Mouse (Mus musculus) G1E (cell line): ENCODE results near the gene Ttll12. TPM values are rescaled to one million over a fixed set of nuclear protein-coding genes. Genes with fewer than 3 reads are reported as not detected.

Experiments used
- ATAC-seq: 2 replicates; pipeline ENCODE4 v1.8.0; 2016; ENCODE audit warnings: mild to moderate bottlenecking; ENCODE audit not compliant: insufficient number of reproducible peaks, poor library complexity, low FRiP score, severe bottlenecking; ENCODE audit errors: extremely low read depth
- DNase-seq: peaks from one replicate; pipeline ENCODE4 v3.0.0; 2012; ENCODE audit warnings: low spot score
- H3K27me3 ChIP-seq: 2 replicates; pipeline ENCODE4 v1.6.1; 2012; ENCODE audit warnings: mild to moderate bottlenecking, low read length, inconsistent platforms; ENCODE audit not compliant: insufficient read depth
- H3K36me3 ChIP-seq: replicated peaks from 2 replicates; pipeline ENCODE3; 2012; ENCODE audit warnings: mild to moderate bottlenecking, inconsistent platforms
- H3K4me1 ChIP-seq: 2 replicates; pipeline ENCODE4 v1.6.1; 2012; ENCODE audit warnings: low read depth, low read length, inconsistent platforms, mixed read lengths; ENCODE audit not compliant: insufficient read depth
- H3K4me3 ChIP-seq: 2 replicates; pipeline ENCODE4 v1.5.1; 2012; ENCODE audit warnings: low read depth, mild to moderate bottlenecking, inconsistent platforms, low read length, moderate library complexity, mixed read lengths
- H3K9me3 ChIP-seq: replicated peaks from 2 replicates; pipeline ENCODE4 v1.6.1; 2012; ENCODE audit warnings: inconsistent platforms
- CTCF ChIP-seq: IDR thresholded peaks from 2 replicates; pipeline ENCODE4 v1.5.1; 2012; ENCODE audit warnings: low read depth, low read length, inconsistent platforms, mixed read lengths
- GATA1 ChIP-seq: IDR thresholded peaks from 2 replicates; pipeline ENCODE4 v1.6.1; 2012; ENCODE audit warnings: borderline replicate concordance, low read length, inconsistent platforms, mixed read lengths
- GATA2 ChIP-seq: IDR thresholded peaks from 2 replicates; pipeline ENCODE4 v1.6.1; 2012; ENCODE audit warnings: low read depth, low read length, inconsistent platforms, borderline replicate concordance
- POLR2AphosphoS5 ChIP-seq: IDR thresholded peaks from 2 replicates; pipeline ENCODE4 v1.6.1; 2012; ENCODE audit warnings: low read depth, low read length, inconsistent platforms; ENCODE audit not compliant: insufficient replicate concordance
- TAL1 ChIP-seq: conservative IDR thresholded peaks from 2 replicates; pipeline ENCODE4 v1.6.1; 2012; ENCODE audit warnings: low read depth, low read length, inconsistent platforms, mixed read lengths
- polyA plus RNA-seq: library from polyadenylated mRNA; stranded (reverse); fragments of >175 nt; gene quantifications from 2 replicates; pipeline ENCODE4 v1.2.3, GENCODE M21; 2012
- total RNA-seq, 2 experiments: library from RNA; stranded (forward) in 1 of 2; stranded (reverse) in 1 of 2; fragments of 200-1000 nt in 1 of 2; fragments of >200 nt in 1 of 2; fragmentation: Nextera tagmentation in 1 of 2; gene quantifications; 2 replicates each; pipeline ENCODE4 v1.2.3; 2014 to 2017

Gene Ttll12
- total and polyA plus RNA-seq, 3 experiments = 15.5 to 181 (median 59.4) TPM

DNA sequence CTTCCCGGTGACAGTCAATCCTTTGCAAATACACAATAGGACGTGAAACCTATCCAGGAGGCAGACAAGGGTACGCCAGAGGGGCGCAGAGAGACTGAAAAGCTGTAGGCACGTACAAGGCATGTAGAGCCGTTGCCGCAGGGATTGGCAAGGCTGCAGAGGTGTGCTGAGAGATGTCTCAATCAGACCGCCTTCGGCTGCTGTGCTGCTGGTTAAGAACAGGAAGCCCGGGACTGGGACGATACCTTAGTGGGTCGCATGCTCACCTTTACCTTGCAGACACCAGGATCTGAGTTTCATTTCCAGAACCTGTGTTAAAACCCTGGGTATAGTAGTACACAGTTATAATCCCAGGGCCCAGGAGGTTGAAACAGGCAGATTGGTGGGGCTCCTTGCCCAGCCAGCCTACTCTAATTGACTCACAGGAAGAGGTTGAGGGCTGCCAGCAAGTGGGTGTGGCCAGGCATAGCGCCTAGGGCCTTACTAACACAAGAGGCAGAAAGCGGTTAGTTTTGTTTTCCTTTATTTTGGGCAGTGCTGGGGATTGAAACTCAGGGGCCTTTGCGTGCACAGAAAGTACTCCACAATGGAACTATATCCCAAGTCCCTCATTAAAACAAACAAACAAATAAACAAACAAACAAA, 32.2 kb downstream of the Ttll12 start:
- peak; percentile 48 for DNase-seq
- peaks cover 58% of the 10 kb centered on the region for H3K4me1 ChIP-seq

DNA sequence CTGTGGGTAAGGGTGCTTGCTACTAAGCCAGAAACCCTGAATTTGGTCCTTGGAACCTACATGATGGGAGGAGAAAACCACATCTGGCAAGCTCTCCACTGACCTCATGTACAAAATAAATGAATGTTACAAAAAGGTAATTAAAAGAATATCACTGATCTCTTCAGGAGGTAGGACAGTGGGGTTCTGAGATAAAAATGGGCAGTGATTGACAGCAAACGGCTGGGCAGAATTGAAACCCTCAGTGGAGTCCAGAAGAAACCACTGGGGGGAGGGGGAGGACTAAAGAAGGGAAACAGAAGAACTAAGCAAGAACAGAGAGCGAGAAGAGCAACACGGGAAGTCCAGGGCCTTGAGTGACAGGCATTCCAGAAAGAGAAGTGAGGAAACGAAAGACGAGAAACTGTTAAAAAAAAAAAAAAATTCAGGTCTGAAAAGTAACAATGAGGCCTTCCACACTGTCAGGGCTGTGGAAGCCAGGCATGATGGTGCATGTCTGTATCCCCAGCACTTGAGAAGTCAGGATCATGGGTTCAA, 33.9 kb downstream of the Ttll12 start:
- TF ChIP-seq CTCF (no peak), TAL1 (no peak), POLR2AphosphoS5 (no peak), GATA2 (no peak)
- no peak overlapping the region for H3K4me3 ChIP-seq
- H3K4me1 ChIP-seq = peaks cover 53% of the 10 kb centered on the region
- peaks cover 3% of the 10 kb centered on the region for H3K36me3 ChIP-seq
- DNase-seq = no peak
- no peaks in the 10 kb centered on the region for H3K27me3 ChIP-seq
- no peak for ATAC-seq
- no peaks in the 10 kb centered on the region for H3K9me3 ChIP-seq

More for the DNA sequence above, 32.2 kb downstream of the Ttll12 start:
- Histone ChIP-seq H3K9me3 (no peaks in the 10 kb centered on the region), H3K4me3 (peak overlapping the region; percentile 87), H3K36me3 (peaks cover 5% of the 10 kb centered on the region), H3K27me3 (no peaks in the 10 kb centered on the region)
- no peak for TF ChIP-seq TAL1
- no peak for TF ChIP-seq GATA1
- TF ChIP-seq CTCF = no peak
- no peak for TF ChIP-seq GATA2
- TF ChIP-seq POLR2AphosphoS5 = no peak
- ATAC-seq = peak; percentile 69

DNA sequence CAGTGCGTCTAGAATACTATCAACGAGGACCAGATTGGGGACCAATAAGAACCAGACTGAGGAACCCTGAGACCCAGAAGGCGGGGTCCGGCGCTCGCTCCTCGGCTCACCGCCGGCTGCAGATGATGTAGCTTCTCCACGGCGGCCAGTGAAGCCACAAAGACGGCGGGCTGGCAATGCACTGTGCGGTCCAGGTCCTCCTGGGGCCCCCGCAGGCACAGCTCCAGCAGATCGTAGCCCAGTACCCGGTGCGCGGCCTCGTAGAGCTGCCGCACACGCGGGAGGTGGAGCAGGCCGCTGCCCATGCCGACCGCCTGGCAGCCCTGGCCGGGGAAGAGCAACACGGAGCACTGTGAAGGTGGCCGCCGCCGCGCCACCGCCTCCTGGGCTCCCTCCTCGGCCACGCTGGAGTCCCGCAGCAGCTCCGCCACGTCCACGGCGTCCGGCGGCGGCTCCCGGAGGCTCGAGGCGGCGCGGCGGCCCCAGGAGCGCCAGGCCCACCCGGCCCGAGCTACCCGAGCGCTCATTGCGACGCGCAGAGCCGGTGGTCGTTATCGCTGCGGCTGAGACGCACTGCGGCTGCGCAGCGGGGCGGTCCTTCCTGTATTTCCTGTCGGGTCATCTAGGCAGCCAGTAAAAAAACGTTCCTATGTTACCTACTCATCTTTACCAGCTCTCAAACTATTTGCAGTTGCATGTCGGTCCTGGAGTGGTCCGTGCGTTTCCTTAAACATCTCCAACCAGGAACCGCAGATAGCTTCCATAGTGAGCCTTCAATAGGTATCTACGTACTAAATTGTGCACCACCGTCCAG, 39.6 kb downstream of the Ttll12 start:
- DNase-seq = peak; percentile 86
- TF ChIP-seq CTCF (no peak), TAL1 (no peak), GATA1 (no peak), POLR2AphosphoS5 (no peak), GATA2 (no peak)
- ATAC-seq = peak; percentile 77; the same call in 1 of the 2 replicates

DNA sequence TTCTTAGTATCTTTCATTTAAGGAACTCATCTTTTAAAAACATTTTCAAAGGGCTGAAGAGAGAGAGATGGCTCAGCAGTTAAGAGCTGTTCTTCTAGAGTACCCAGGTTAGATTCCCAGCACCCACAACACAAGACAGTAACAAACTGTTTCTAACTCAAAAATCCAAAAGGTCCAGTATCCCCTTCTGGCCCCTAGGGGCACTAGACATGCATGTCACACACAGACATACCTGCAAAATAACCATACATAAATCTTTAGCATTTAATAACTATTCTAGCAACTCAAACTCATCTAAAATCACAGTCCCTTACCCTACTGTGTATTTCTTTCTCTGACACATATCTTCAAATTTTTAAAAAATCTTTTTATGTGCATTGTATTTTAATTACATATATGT, 41.1 kb downstream of the Ttll12 start:
- Histone ChIP-seq H3K27me3 (no peaks in the 10 kb centered on the region), H3K4me1 (peaks cover 12% of the 10 kb centered on the region; the same call in 1 of the 2 replicates), H3K9me3 (no peaks in the 10 kb centered on the region), H3K4me3 (no peak overlapping the region), H3K36me3 (peaks cover 48% of the 10 kb centered on the region)
- ATAC-seq (no peak), DNase-seq (no peak)
- TF ChIP-seq GATA1 = no peak
- no peak for TF ChIP-seq TAL1
- TF ChIP-seq CTCF = no peak
- TF ChIP-seq GATA2 = no peak

More for the DNA sequence above, 39.6 kb downstream of the Ttll12 start:
- peaks cover 12% of the 10 kb centered on the region; the same call in 1 of the 2 replicates for H3K4me1 ChIP-seq
- H3K4me3 ChIP-seq = peak overlapping the region; percentile 87
- peaks cover 33% of the 10 kb centered on the region for H3K36me3 ChIP-seq
- H3K27me3 ChIP-seq = no peaks in the 10 kb centered on the region
- H3K9me3 ChIP-seq = no peaks in the 10 kb centered on the region

DNA sequence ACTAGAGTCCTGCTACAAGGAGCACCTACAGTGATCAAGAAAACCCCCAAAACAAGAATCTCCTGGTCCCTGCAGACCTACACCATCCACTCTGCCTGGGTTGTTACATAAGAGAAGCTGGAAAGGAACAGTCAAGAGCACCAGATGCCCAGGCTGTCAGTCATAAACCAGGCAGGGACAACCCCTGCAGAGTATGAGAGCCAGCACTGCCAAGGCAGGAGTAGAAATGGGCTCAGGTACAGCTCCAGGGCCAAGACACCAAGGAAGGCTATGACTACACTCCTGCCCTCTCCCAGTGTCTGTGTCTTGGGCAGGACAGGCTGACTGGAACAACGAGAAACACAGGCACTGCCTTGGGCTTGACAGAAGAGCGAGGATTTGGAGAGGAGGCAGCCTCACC, 44.8 kb downstream of the Ttll12 start:
- no peak for TF ChIP-seq POLR2AphosphoS5
- no peak for TF ChIP-seq GATA2
- TF ChIP-seq TAL1 = no peak
- TF ChIP-seq CTCF = no peak
- no peak for TF ChIP-seq GATA1
- peaks cover 85% of the 10 kb centered on the region for H3K36me3 ChIP-seq

DNA sequence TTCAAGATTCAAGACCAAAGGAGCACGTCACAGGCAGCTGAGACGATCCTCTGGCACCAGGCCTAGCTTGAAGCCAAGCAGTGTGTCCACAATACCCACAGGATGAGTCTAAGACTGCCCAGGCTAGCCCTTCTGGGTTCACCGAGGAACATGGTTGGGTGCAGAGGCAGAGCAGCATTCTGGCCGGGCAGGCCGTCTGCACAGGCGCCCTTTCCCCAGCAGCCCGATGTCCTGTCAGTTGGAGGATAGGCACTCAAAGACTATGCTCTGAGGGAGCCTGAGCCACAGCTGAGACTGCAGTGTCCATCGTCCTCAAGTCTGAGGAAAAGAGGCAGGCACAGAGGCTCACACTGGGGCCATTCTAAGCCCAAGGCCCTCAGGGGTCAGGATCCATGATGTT, 47.8 kb downstream of the Ttll12 start:
- peaks cover 10% of the 10 kb centered on the region for H3K4me1 ChIP-seq
- ATAC-seq (no peak), DNase-seq (no peak)
- H3K27me3 ChIP-seq = peaks cover 15% of the 10 kb centered on the region; the same call in 1 of the 2 replicates
- TF ChIP-seq POLR2AphosphoS5 (no peak), CTCF (no peak), TAL1 (no peak), GATA2 (no peak), GATA1 (no peak)
- no peaks in the 10 kb centered on the region for H3K9me3 ChIP-seq
- H3K36me3 ChIP-seq = peaks cover 73% of the 10 kb centered on the region
- H3K4me3 ChIP-seq = no peak overlapping the region

More for the DNA sequence above, 44.8 kb downstream of the Ttll12 start:
- H3K4me1 ChIP-seq = peaks cover 13% of the 10 kb centered on the region
- H3K4me3 ChIP-seq = no peak overlapping the region
- H3K27me3 ChIP-seq = no peaks in the 10 kb centered on the region
- no peaks in the 10 kb centered on the region for H3K9me3 ChIP-seq
- ATAC-seq (no peak), DNase-seq (no peak)
